Mouse (Mus musculus): ENCODE results near the gene Gm8281. TPM values are rescaled to one million over a fixed set of nuclear protein-coding genes. Genes with fewer than 3 reads are reported as not detected.

The Gm8281 gene
- total RNA-seq (2023), result under 1 TPM in 1 of 2 experiments, not detected in 1; 0.29 TPM

DNA sequence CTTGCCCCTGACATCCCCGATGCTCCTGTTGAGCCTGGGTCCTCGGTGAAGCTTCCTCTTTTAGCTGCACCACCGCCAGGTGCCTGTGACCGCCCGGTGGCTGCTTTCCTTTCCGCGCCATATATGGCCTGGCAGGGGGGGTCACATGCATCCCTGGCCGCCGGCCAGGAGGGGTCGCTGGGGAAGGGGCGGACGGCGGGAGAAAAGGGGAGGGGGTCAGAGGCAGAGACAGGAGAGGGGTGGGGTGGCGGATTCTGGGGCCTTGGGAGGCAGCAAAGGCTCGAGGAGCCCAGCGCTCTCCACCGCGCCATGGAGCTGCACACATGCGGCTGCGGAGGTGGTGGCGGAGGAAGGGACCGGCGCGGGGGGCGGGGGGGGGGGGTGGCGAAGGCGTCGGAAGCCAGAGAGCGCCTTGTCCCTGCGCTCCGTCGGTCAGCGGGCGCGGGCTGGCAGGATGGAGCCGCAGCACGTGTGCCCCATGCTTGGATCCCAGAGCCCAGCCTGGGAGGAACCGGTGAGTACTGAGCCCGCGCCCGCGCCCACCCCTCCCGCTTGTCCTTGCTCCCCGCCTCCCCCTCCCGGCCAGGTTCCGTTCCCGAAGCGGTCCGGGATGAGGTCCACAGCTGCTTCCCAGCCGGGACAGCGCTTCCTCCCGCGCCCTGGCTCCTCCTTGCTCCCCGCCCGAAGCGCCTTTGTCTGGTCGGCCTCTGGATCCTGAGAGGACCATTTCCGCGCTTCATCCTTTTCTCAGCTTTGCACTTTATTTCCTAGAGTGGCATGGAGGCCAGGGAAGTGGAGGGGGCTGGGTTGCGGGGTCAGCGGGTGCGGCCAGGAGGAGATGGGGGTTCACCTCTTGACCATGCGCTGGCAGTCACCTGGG lies at the start of gene Gm8281:
TSS of gene Gm8281 (plus strand) at position 430 of the 880 bp plus-strand sequence.

DNA sequence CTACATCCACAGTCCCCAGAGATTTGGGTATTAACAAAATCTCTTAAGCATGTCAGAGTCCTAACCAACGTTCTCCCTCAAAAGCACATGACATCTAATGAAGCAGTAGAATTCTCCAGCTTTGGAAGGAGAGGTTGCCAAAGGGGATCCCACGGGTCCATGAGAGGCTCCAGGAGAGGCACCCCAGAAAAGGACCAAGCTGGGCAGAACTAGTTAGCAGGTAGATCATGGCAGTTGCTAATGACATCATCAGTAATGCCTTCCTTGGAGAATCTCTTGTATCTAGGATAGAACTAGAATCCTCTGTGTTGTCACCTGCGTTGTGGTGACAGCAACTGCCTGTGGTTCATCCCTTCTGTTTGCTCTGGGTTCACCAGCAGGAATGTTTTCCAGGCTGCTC lies 20.5 kb upstream of the Gm8281 start, which contains the start of gene 4930555G01Rik:
TSS of gene 4930555G01Rik (plus strand) at position 301 of the 400 bp plus-strand sequence.

DNA sequence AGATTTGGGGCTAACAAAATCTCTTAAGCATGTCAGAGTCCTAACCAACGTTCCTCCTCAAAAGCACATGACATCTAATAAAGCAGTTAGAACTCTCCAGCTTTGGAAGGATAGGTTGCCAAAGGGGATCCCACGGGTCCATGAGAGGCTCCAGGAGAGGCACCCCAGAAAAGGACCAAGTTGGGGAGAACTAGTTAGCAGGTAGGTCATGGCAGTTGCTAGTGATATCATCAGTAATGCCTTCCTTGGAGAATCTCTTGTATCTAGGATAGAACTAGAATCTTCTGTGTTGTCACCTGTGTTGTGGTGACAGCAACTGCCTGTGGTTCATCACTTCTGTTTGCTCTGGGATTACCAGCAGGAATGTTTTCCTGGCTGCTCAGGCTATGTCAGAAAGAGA lies 60.4 kb downstream of the Gm8281 start, which contains the start of gene Gm8279:
TSS of gene Gm8279 (plus strand) at position 301 of the 400 bp plus-strand sequence.

Other genes starting within 250 kb of the Gm8281 start
- not detected for gene Gm3269, start 232.9 kb upstream of the Gm8281 start, total RNA-seq (2023)
- not detected for gene Gm3264, start 215.5 kb upstream of the Gm8281 start, total RNA-seq (2023)
- not detected for gene Gm3278, start 178.6 kb upstream of the Gm8281 start, total RNA-seq (2023)
- not detected for gene Gm8297, start 87.1 kb upstream of the Gm8281 start, total RNA-seq (2023)
- gene Gm3298, start 55.1 kb upstream of the Gm8281 start, total RNA-seq (2023), result not detected
- gene 4930555G01Rik, start 20.4 kb upstream of the Gm8281 start, total RNA-seq (2023), result not detected
- gene Gm8279, start 60.5 kb downstream of the Gm8281 start, total RNA-seq (2023), result not detected
- gene Gm3317, start 93.5 kb downstream of the Gm8281 start, total RNA-seq (2023), result not detected
- gene Gm8271, start 114.8 kb downstream of the Gm8281 start, total RNA-seq (2023), result not detected
- not detected for gene Gm3526, start 189.5 kb downstream of the Gm8281 start, total RNA-seq (2023)